Mouse (Mus musculus) stomach, embryonic 16.5 days (tissue): Measurements from ENCODE around the gene Mas1. TPM values are rescaled to one million over a fixed set of nuclear protein-coding genes. Genes with fewer than 3 reads are reported as not detected.

Experiments
- ATAC-seq: fragments of 200-750 bp; cut with Nextera tagmentation; 2 replicates; pipeline ENCODE4 v1.8.0; 2017; ENCODE audit warnings: moderate number of reproducible peaks, moderate TSS enrichment; ENCODE audit not compliant: insufficient read depth, low FRiP score
- H3K27ac ChIP-seq: fragments of 300-500 bp; sonication (generic); 2 replicates; pipeline ENCODE4 v1.5.1; 2014; ENCODE audit warnings: low read length
- H3K27me3 ChIP-seq: fragments of 300-500 bp; sonication (generic); 2 replicates; pipeline ENCODE4 v1.6.1; 2014; ENCODE audit warnings: low read length, control low read depth, mixed read lengths; ENCODE audit not compliant: control insufficient read depth, insufficient read depth
- H3K36me3 ChIP-seq: fragments of 300-500 bp; sonication (generic); 2 replicates; pipeline ENCODE4 v1.6.1; 2014; ENCODE audit warnings: low read length; ENCODE audit not compliant: control insufficient read depth, insufficient read depth
- H3K4me1 ChIP-seq: fragments of 300-500 bp; sonication (generic); 2 replicates; pipeline ENCODE4 v1.6.1; 2014; ENCODE audit warnings: low read length, control low read depth, mixed read lengths; ENCODE audit not compliant: control insufficient read depth, insufficient read depth
- H3K4me2 ChIP-seq: fragments of 300-500 bp; sonication (generic); 2 replicates; pipeline ENCODE4 v1.6.1; 2014; ENCODE audit warnings: low read depth, low read length, mixed read lengths
- H3K4me3 ChIP-seq: fragments of 300-500 bp; sonication (generic); replicated peaks from 2 replicates; pipeline ENCODE4 v1.5.1; 2014; ENCODE audit warnings: mild to moderate bottlenecking, low read length
- H3K9ac ChIP-seq: fragments of 300-500 bp; sonication (generic); 2 replicates; pipeline ENCODE4 v1.6.1; 2014; ENCODE audit warnings: low read length
- H3K9me3 ChIP-seq: fragments of 300-500 bp; sonication (generic); replicated peaks from 2 replicates; pipeline ENCODE4 v1.6.1; 2016; ENCODE audit warnings: low read length, control low read depth; ENCODE audit not compliant: control insufficient read depth
- WGBS: fragments of 180-500 bp; shearing (Covaris S2); extraction: QIAGEN DNeasy Blood & Tissue Kit; methylation state at CpG from one replicate; pipeline ENCODE4 v1.1.7; 2014; 5-methylcytosine and 5-hydroxymethylcytosine counted together
- polyA plus RNA-seq: library from polyadenylated mRNA; unstranded; fragments of >200 nt; fragmentation: Nextera tagmentation; extraction: Ambion mirVana; gene quantifications from 2 replicates; pipeline ENCODE4 v1.2.1, GENCODE M21; 2015

Gene Mas1
- polyA plus RNA-seq, 1 experiment from 2014 or later: 0.84 TPM

GRCm38 (mm10) chr17:12815885-12816284 is 52.1 kb downstream of the Mas1 start:
- Histone ChIP-seq H3K9ac (no peak overlapping the region), H3K4me2 (no peak overlapping the region), H3K4me1 (no peaks in the 10 kb centered on the region), H3K36me3 (peaks cover 68% of the 10 kb centered on the region), H3K27me3 (no peaks in the 10 kb centered on the region), H3K4me3 (no peak overlapping the region), H3K27ac (no peak overlapping the region), H3K9me3 (peaks cover 17% of the 10 kb centered on the region; the same call in 1 of the 2 replicates)
- 97% methylated on average over 4 of the region's 4 CpGs for WGBS
- ATAC-seq: no peak

DNA sequence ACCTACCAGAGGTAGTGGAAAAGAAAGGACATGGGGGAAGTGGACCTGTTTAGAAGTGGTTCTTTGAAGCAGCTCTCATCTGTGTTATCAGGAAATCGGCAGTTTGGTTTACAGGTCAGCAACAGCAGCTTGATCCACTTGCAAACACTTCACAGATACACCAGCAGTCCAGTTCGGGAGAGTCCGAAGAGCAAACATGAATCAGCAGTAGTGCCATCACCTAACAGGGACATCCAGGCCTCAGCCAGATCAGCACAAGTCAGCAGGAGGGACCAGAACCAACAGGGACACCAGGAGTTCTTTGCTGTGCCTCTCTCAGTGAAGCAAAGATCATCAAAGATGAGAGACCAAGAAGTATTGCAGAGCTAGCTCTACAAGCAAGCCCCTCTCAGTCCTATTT is 53.4 kb downstream of the Mas1 start:
- peaks cover 56% of the 10 kb centered on the region for H3K36me3 ChIP-seq
- H3K9me3 ChIP-seq: peaks cover 8% of the 10 kb centered on the region; the same call in 1 of the 2 replicates
- H3K4me2 ChIP-seq: no peak overlapping the region
- WGBS: 66% methylated on average over 3 of the region's 3 CpGs
- no peak overlapping the region for H3K9ac ChIP-seq
- no peak overlapping the region for H3K27ac ChIP-seq
- no peak for ATAC-seq
- no peaks in the 10 kb centered on the region for H3K27me3 ChIP-seq
- peaks cover 7% of the 10 kb centered on the region; the same call in 1 of the 2 replicates for H3K4me1 ChIP-seq
- H3K4me3 ChIP-seq: no peak overlapping the region

GRCm38 (mm10) chr17:12810973-12811303 is 57.0 kb downstream of the Mas1 start:
- Histone ChIP-seq H3K4me2 (no peak overlapping the region), H3K4me1 (peaks cover 16% of the 10 kb centered on the region; the same call in 1 of the 2 replicates), H3K9me3 (0 out of 2 replicates have a peak, but pooled peaks cover 3% of the 10 kb centered on the region), H3K9ac (no peak overlapping the region), H3K36me3 (peaks cover 25% of the 10 kb centered on the region; the same call in 1 of the 2 replicates), H3K4me3 (no peak overlapping the region), H3K27me3 (no peaks in the 10 kb centered on the region), H3K27ac (no peak overlapping the region)
- 0 out of 2 replicates have a peak, but pooled peaks have one; percentile 8 for ATAC-seq
- 96% methylated on average over 1 of the region's 1 CpGs for WGBS

DNA sequence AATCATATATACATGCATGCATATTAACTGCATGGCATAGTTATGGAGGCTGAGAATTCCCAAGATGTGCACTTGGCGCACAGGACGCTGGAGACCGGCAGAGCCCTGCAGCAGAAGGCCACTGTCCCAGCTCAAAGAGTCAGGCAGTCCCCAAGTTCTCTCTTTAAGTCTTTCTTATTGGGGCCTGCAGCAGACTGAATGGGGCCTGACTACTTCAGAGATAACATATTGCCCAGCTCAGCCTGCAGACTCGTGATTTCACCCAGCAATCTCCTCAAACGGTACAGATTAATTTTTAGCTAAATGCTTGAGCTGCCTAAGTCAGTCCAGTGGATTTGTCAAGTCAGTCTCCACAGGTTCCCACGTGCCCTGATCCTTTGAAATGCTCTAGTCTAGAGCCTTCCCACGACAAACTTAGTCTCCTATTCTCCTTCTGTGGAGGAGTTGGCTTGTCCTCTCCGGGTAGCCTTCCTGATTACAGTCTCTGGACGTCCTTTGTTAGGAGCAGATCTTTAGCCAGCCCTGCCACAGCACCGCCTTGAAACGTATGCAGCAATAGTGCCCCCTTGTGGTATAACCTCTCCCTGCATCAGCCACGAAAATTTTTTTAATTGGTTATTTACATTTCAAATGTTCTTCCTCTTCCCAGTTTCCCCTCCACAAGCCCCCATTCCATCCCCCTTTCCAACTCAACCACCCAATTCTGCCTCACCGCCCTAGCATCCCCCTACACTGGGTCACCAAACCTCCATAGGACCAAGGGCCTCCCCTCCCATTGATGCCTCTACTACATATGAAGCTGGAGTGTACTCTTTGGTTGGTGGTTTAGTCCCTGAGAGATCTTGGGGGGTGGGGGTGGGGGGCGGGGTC is 57.6 kb downstream of the Mas1 start:
- H3K9ac ChIP-seq: no peak overlapping the region
- ATAC-seq: peak; percentile 90
- H3K4me3 ChIP-seq: no peak overlapping the region
- H3K4me1 ChIP-seq: peaks cover 16% of the 10 kb centered on the region; the same call in 1 of the 2 replicates
- peaks cover 19% of the 10 kb centered on the region; the same call in 1 of the 2 replicates for H3K36me3 ChIP-seq
- no peak overlapping the region for H3K4me2 ChIP-seq
- WGBS: 17% methylated on average over 14 of the region's 14 CpGs
- no peaks in the 10 kb centered on the region for H3K27me3 ChIP-seq
- peak overlapping the region; percentile 82 for H3K27ac ChIP-seq
- 0 out of 2 replicates have a peak, but pooled peaks cover 3% of the 10 kb centered on the region for H3K9me3 ChIP-seq

DNA sequence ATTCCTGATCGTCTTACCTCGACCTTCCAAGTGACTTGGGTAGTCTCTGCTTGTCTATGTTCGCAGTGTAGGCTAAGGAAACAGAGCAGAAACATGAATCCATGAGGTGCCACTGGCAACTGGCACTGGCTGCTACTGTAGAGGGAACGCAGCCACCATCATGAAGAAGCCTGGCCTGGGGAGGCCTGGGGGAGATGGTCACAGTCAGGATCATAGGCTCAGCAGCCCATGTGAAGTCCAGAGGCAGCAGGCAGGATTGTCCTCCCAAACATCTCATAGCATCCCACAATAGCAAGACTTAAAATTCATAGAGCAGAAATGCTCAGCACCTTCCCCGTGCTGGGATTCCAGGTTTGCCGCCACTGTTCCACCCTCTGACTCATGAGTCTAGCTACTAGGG is 59.1 kb downstream of the Mas1 start:
- peak overlapping the region; percentile 63 for H3K27ac ChIP-seq
- no peaks in the 10 kb centered on the region for H3K27me3 ChIP-seq
- no peak overlapping the region for H3K4me2 ChIP-seq
- peaks cover 8% of the 10 kb centered on the region; the same call in 1 of the 2 replicates for H3K36me3 ChIP-seq
- no peak overlapping the region for H3K9ac ChIP-seq
- H3K9me3 ChIP-seq: 0 out of 2 replicates have a peak, but pooled peaks cover 3% of the 10 kb centered on the region
- ATAC-seq: no peak
- 87% methylated on average over 6 of the region's 6 CpGs for WGBS
- H3K4me1 ChIP-seq: peaks cover 16% of the 10 kb centered on the region; the same call in 1 of the 2 replicates
- no peak overlapping the region for H3K4me3 ChIP-seq

GRCm38 (mm10) chr17:12804584-12805445 is 63.1 kb downstream of the Mas1 start:
- H3K36me3 ChIP-seq: no peaks in the 10 kb centered on the region
- ATAC-seq: no peak
- no peaks in the 10 kb centered on the region for H3K9me3 ChIP-seq
- no peak overlapping the region for H3K9ac ChIP-seq
- no peak overlapping the region for H3K4me3 ChIP-seq
- H3K27ac ChIP-seq: no peak overlapping the region
- peaks cover 11% of the 10 kb centered on the region for H3K4me1 ChIP-seq
- H3K4me2 ChIP-seq: no peak overlapping the region
- no peaks in the 10 kb centered on the region for H3K27me3 ChIP-seq

DNA sequence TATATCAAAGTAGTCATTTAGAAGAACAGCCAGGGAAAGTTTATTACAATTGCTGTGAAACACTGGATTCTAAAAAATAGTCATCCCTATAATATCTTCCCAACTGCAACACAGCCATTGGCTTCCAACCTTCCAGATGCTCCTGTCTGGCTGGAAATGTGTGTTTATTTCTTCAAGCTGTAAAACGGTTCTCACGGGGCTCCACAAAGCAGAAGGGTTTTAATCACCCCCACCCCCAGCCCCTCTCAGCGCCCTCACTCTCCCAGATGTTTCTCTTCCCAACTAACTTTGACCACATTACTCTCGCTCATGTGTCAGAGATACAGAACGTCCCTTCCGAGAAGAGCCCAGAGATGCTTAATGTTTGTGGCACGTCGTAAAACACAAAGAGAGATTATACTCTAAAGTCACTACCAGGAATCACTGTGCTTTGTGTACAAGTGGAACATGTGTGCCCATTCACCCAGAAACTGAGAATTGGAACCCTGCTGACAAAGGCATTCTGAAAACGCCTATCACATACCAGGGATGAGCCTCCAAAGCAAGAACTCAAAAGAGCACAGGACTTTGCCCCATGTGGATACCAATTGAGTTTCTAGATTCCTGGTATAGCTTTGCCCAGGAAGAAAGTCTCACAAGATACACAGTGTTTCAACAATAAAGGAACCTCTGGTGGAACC is 65.9 kb downstream of the Mas1 start:
- Histone ChIP-seq H3K9me3 (no peaks in the 10 kb centered on the region), H3K27ac (peak overlapping the region; percentile 43), H3K27me3 (no peaks in the 10 kb centered on the region), H3K36me3 (no peaks in the 10 kb centered on the region), H3K4me2 (no peak overlapping the region), H3K9ac (no peak overlapping the region), H3K4me1 (peaks cover 3% of the 10 kb centered on the region), H3K4me3 (no peak overlapping the region)
- WGBS: 39% methylated on average over 9 of the region's 9 CpGs
- ATAC-seq: no peak; the same call in 1 of the 2 replicates

DNA sequence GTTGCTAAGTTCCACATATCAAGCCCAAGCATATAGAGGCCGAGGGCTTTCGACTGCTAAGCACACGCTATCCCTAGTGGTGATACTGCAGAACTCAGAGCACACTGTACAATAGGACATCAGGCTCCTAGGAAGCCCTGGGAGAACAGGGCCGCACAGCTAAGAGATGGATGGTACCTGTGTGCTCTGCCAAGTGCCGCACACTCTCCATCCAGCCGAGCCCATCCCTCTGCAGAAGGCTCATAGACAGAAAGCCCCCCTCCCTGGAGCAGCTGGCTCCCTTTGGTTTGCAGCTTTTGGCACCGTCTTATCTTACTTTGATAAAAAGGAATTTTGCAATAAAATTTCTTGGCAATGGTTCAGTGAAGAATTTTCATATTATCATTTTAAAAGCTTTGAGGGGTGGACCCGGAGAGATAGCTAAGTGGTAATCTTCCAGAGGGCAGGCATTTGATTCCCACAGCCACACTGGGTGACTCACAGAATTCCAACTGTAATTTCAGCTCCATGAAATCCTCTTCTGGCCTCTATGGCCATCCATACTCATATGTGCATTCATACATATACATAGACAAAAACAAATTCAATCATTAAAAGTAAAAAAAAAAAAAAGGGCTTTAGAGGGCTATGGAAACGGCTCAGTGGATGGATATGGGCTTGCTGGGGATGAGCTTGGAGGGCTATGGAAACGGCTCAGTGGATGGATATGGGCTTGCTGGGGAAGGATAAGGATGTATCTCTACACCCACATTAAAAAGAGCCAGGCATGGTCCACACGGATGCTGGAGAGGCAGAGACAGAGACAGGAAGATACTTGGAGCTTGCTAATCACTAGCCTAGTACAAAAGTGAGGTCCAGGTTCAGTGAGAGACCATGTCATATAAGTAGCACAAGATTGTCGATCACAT is 68.3 kb downstream of the Mas1 start:
- Histone ChIP-seq H3K36me3 (no peaks in the 10 kb centered on the region), H3K4me3 (no peak overlapping the region), H3K27me3 (no peaks in the 10 kb centered on the region), H3K4me2 (no peak overlapping the region), H3K4me1 (peaks cover 12% of the 10 kb centered on the region), H3K9ac (no peak overlapping the region), H3K9me3 (no peaks in the 10 kb centered on the region), H3K27ac (peak overlapping the region; percentile 38; the same call in 1 of the 2 replicates)
- WGBS: 60% methylated on average over 12 of the region's 12 CpGs
- peak; percentile 78 for ATAC-seq
